Mouse (Mus musculus): Measurements from ENCODE around the gene Zfp644. TPM values are rescaled to one million over a fixed set of nuclear protein-coding genes. Genes with fewer than 3 reads are reported as not detected.

Gene Zfp644
- polyA plus RNA-seq, 1 experiment, result 53.7 TPM

DNA sequence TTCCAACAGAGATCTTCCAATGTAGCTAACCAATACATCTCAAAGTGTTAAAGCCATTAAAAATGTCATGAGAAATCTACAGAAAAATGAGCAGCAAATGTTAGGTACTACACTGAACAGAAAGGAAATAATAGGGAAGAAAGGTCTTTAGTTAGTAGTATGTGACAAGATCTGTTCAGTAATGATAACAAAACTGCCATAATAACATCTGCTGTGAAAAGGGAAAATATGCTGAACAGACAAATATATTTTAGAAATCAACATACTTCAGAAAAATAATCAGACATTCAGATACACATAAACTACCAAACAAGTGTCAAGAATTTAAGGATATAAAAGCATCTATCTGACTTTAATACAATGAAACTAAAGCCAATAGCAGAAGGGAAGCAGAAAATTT is 24.5 kb downstream of the Zfp644 start:
- Histone ChIP-seq H3K27ac (ENCODE audit: insufficient read depth, low read length) (no peak overlapping the region), H3K4me1 (ENCODE audit: control insufficient read depth, insufficient read depth, low read length) (no peaks in the 10 kb centered on the region), H3K4me3 (ENCODE audit: insufficient read depth, low read length) (no peak overlapping the region)
- TF ChIP-seq POLR2A (IDR thresholded peaks at IDR 0.05; ENCODE audit: low read depth, low read length), result no peak
- TF ChIP-seq CTCF (IDR thresholded peaks at IDR 0.05; ENCODE audit: borderline replicate concordance, insufficient read depth, low read length), result no peak

DNA sequence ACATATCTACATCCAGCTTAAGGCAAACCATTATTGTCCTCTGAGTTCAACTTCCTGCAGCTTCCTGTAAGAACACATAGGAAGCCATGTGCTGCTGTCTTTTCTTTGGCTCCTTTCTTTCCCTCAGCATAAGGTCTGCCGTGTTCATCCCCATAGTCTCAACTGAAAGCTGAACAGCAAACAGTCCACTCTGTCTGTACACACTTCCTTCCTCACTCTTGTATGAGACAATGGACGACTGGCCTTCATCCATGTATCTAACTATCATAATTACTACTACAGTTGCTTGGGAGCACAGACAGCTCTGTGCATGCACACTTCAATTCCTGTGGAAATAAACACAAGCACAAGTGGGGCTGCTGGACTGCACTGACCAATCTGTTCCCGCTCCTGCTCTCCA is 25.2 kb downstream of the Zfp644 start:
- no peak overlapping the region for H3K4me3 ChIP-seq (ENCODE audit: insufficient read depth, low read length)
- no peak for TF ChIP-seq POLR2A (IDR thresholded peaks at IDR 0.05; ENCODE audit: low read depth, low read length)
- TF ChIP-seq CTCF (IDR thresholded peaks at IDR 0.05; ENCODE audit: borderline replicate concordance, insufficient read depth, low read length), result no peak
- no peak overlapping the region for H3K27ac ChIP-seq (ENCODE audit: insufficient read depth, low read length)
- H3K4me1 ChIP-seq (ENCODE audit: control insufficient read depth, insufficient read depth, low read length), result no peaks in the 10 kb centered on the region

DNA sequence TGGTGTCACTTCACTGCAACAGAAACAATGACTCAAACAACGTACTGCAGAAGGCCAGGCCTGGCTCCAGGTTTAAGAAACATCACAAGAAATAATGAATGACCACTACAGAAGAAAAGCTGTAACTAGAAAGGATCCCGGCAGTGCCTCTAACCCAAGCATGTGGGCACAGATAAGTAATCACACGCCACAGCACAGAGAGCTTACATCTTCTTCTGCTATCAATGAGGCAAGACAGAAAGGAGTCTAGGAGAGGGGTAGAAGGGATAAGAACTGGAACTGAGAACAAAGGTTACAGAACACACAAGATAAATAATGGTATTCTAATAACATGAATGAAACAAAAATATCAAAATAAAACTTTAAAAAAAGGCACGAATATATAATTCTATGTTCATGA is 32.2 kb downstream of the Zfp644 start:
- TF ChIP-seq CTCF (IDR thresholded peaks at IDR 0.05; ENCODE audit: borderline replicate concordance, insufficient read depth, low read length) (no peak), POLR2A (IDR thresholded peaks at IDR 0.05; ENCODE audit: low read depth, low read length) (no peak)
- Histone ChIP-seq H3K4me3 (ENCODE audit: insufficient read depth, low read length) (no peak overlapping the region), H3K27ac (ENCODE audit: insufficient read depth, low read length) (no peak overlapping the region), H3K4me1 (ENCODE audit: control insufficient read depth, insufficient read depth, low read length) (no peaks in the 10 kb centered on the region)

DNA sequence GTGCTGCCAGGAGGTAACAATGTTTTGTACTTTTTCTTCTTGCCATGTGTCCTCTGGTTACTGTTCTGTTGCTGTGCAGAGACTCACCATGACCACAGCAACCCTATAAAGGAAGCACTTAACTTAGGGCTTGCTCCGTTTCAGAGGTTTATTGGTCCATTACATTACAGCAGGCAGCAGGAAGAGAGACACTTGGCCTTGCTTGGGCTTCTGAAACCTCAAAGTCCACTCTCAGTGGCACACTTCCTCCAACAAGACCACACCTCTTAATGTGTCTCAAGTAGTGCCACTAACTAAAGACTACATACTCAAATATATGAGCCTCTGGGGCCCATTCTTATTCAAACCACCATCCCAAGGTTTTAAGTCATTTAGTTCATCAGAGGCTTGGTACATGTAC is 36.2 kb downstream of the Zfp644 start:
- no peak for TF ChIP-seq CTCF (IDR thresholded peaks at IDR 0.05; ENCODE audit: borderline replicate concordance, insufficient read depth, low read length)
- no peak for TF ChIP-seq POLR2A (IDR thresholded peaks at IDR 0.05; ENCODE audit: low read depth, low read length)

DNA sequence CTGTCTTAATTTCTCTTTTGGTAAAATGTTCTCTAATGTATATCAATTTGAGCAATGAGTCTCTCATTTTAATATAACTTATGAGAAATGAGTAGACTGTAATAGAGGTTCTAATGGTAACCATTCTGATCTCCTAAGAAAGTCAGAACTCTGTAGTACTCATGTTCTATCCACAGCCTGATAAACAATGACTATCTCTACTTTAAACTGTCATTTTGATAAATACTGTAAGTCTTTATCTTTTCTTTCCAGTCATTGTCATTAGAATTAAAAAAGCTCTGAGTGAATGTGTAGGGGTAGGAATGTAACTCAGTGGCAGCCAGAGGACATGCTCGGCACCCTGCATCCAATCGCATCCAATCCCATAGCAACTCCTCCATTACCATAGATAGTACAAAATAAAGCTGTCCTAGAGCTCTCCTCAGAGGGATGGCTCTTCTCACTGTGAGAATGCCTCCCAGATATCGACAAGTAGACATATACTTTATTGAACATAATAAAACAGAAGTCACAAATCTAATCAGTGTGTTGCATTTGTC is 44.2 kb downstream of the Zfp644 start:
- no peaks in the 10 kb centered on the region for H3K4me1 ChIP-seq (ENCODE audit: control insufficient read depth, insufficient read depth, low read length)
- no peak overlapping the region for H3K4me3 ChIP-seq (ENCODE audit: insufficient read depth, low read length)
- H3K27ac ChIP-seq (ENCODE audit: insufficient read depth, low read length), result no peak overlapping the region
- TF ChIP-seq CTCF (IDR thresholded peaks at IDR 0.05; ENCODE audit: borderline replicate concordance, insufficient read depth, low read length), result no peak
- TF ChIP-seq POLR2A (IDR thresholded peaks at IDR 0.05; ENCODE audit: low read depth, low read length), result no peak

More for the DNA sequence above, 36.2 kb downstream of the Zfp644 start:
- Histone ChIP-seq H3K4me3 (ENCODE audit: insufficient read depth, low read length) (no peak overlapping the region), H3K4me1 (ENCODE audit: control insufficient read depth, insufficient read depth, low read length) (no peaks in the 10 kb centered on the region), H3K27ac (ENCODE audit: insufficient read depth, low read length) (no peak overlapping the region)

DNA sequence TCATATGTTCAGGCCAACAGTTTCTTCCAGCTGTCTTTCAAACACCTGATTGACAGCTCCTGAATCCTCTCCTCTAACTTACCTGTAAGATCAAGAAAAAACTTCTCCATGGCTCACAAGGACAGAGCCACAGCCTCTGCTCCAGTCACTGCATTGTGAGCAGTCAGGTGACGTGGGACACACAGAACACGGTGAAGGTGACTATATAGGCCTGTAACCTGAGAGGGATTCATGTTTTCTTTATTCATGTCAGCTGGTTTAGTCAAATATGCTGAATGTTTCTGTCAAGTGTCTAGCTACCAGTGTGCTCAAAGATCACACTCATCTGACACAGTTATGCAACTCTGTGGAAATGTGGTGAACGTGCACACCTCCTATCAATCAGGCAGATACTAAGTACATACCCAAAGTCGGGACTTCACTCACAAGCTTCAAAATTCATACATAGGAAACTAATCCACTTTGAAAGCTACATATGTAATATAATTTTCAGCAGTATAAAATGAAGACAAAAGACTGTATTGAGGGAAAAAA is 44.8 kb downstream of the Zfp644 start:
- TF ChIP-seq POLR2A (IDR thresholded peaks at IDR 0.05; ENCODE audit: low read depth, low read length), result no peak
- no peak for TF ChIP-seq CTCF (IDR thresholded peaks at IDR 0.05; ENCODE audit: borderline replicate concordance, insufficient read depth, low read length)
- Histone ChIP-seq H3K4me1 (ENCODE audit: control insufficient read depth, insufficient read depth, low read length) (no peaks in the 10 kb centered on the region), H3K4me3 (ENCODE audit: insufficient read depth, low read length) (no peak overlapping the region), H3K27ac (ENCODE audit: insufficient read depth, low read length) (no peak overlapping the region)

DNA sequence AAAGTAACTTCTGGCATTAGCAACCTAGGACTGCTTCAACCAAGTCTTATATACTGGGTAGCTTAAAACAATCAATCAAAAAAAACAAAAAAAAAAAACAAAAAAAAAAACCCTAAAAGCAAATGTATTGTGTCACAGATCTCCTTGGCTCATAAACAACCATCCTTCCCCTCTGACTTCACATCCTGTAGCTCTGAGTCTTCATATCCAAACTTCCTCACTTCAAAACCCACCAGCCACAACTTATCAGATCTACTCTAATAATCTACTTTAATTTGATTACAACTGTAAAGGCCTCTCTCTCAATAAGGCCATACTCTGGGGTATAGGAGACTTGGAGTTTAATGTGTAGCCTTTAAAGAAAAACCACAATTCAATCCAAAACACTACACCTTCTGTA is 47.1 kb downstream of the Zfp644 start:
- Histone ChIP-seq H3K4me1 (ENCODE audit: control insufficient read depth, insufficient read depth, low read length) (no peaks in the 10 kb centered on the region), H3K4me3 (ENCODE audit: insufficient read depth, low read length) (no peak overlapping the region), H3K27ac (ENCODE audit: insufficient read depth, low read length) (no peak overlapping the region)
- no peak for TF ChIP-seq POLR2A (IDR thresholded peaks at IDR 0.05; ENCODE audit: low read depth, low read length)
- no peak for TF ChIP-seq CTCF (IDR thresholded peaks at IDR 0.05; ENCODE audit: borderline replicate concordance, insufficient read depth, low read length)

DNA sequence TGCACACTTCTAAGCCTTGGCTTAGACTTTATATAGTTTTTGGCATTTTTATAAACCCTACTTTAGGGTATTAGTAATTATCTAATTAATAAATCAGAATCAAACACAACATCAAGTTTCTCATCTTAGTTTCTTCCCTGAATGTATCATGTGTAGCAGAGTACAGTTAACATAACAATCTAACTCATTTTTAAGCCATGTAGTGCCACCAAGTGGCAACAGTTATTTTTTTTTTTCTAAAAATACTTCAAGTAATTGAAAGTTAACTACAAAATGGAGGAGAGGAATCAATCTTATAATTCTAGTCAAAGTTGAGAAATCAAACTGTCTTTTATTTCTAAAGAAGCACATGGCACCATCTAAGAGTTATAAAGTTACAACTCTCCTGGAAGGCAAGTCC is 47.6 kb downstream of the Zfp644 start:
- no peak for TF ChIP-seq CTCF (IDR thresholded peaks at IDR 0.05; ENCODE audit: borderline replicate concordance, insufficient read depth, low read length)
- no peak for TF ChIP-seq POLR2A (IDR thresholded peaks at IDR 0.05; ENCODE audit: low read depth, low read length)
- H3K4me1 ChIP-seq (ENCODE audit: control insufficient read depth, insufficient read depth, low read length), result no peaks in the 10 kb centered on the region
- H3K4me3 ChIP-seq (ENCODE audit: insufficient read depth, low read length), result no peak overlapping the region
- H3K27ac ChIP-seq (ENCODE audit: insufficient read depth, low read length), result no peak overlapping the region

DNA sequence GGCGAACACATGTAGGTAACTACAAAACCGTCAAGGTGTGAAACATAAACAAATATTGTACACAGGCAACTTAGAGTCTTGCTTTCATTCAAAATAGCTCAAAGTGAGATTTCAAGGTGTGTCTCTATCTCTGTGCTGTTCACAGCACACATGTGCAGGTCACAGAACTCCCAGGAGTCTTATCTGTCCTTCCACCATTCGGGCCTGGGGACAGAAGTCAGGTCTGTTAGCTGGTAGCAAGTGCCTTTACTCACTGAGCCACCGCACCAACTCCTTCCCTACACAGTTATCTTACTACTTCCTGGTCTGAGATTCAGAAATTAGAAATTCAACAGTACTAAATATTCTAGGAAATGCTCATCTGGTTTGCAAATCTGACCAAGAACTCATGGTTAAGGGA is 53.7 kb downstream of the Zfp644 start:
- TF ChIP-seq CTCF (IDR thresholded peaks at IDR 0.05; ENCODE audit: borderline replicate concordance, insufficient read depth, low read length) (no peak), POLR2A (IDR thresholded peaks at IDR 0.05; ENCODE audit: low read depth, low read length) (no peak)
- Histone ChIP-seq H3K4me1 (ENCODE audit: control insufficient read depth, insufficient read depth, low read length) (no peaks in the 10 kb centered on the region), H3K27ac (ENCODE audit: insufficient read depth, low read length) (no peak overlapping the region), H3K4me3 (ENCODE audit: insufficient read depth, low read length) (no peak overlapping the region)

DNA sequence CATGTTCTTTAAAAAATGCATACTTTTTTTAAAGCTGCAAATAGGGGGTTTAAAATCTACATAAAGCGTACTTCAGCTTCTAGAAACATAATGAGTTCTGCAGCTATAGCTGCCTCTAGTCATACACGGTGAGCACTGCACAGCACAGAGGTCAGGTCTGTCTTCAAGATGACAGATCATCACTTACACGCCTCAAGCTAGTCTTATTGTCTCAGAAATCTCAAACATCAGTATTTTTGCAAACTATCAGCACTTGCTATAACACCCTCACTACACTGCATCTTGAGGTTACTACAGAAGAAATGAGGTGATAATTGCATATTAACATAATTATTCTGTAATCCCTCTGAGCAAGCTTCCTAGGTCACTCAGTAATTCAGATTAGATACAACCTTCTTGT is 55.2 kb downstream of the Zfp644 start:
- Histone ChIP-seq H3K4me3 (ENCODE audit: insufficient read depth, low read length) (no peak overlapping the region), H3K27ac (ENCODE audit: insufficient read depth, low read length) (no peak overlapping the region), H3K4me1 (ENCODE audit: control insufficient read depth, insufficient read depth, low read length) (no peaks in the 10 kb centered on the region)
- no peak for TF ChIP-seq CTCF (IDR thresholded peaks at IDR 0.05; ENCODE audit: borderline replicate concordance, insufficient read depth, low read length)
- TF ChIP-seq POLR2A (IDR thresholded peaks at IDR 0.05; ENCODE audit: low read depth, low read length), result no peak

Measured in embryonic fibroblast, embryonic 13.5 days (primary cell).